Mouse (Mus musculus) gastrocnemius, postnatal 14 days (tissue): Measurements from ENCODE around the gene Ubl4a. TPM values are rescaled to one million over a fixed set of nuclear protein-coding genes. Genes with fewer than 3 reads are reported as not detected.

Experiments
- microRNA-seq, 2 experiments: library from miRNA; unstranded; fragments of <30 nt; microRNA quantifications; one replicate each; pipeline ENCODE4 v1.2.0; 2021
- total RNA-seq, 2 experiments: library from RNA; stranded (reverse); gene quantifications; 2 replicates each; pipeline ENCODE4 v1.2.3; 2021

Gene Ubl4a
- total RNA-seq, 2 experiments from 2014 or later, result 43.5 to 46.7 TPM

Small RNAs within 50 kb of the gene (microRNA-seq; reads per million reads assigned to microRNA genes)
- 0 reads per million in 2 experiments for gene Mir7092

Other genes with a start within 250 kb of the Ubl4a start
- not detected for gene Opn1mw, start 245.8 kb downstream of the Ubl4a start, total RNA-seq
- 10 to 100 TPM; 25.6 to 30.4 TPM for gene Mecp2, start 237.9 kb downstream of the Ubl4a start, total RNA-seq
- not detected for gene Tex28, start 205.4 kb downstream of the Ubl4a start, total RNA-seq
- gene Tktl1, start 196.0 kb downstream of the Ubl4a start, total RNA-seq, result not detected
- 10 to 100 TPM; 78.1 to 92.7 TPM for gene Flna, start 123.4 kb downstream of the Ubl4a start, total RNA-seq
- 10 to 100 TPM; 17.5 to 18.4 TPM for gene Emd, start 118.5 kb downstream of the Ubl4a start, total RNA-seq
- gene Rpl10, start 102.4 kb downstream of the Ubl4a start, total RNA-seq, result 100 to 1,000 TPM; 121 to 122 TPM
- 10 to 100 TPM; 31.6 to 34.1 TPM for gene Taz, start 91.3 kb downstream of the Ubl4a start, total RNA-seq
- gene Dnase1l1, start 90.9 kb downstream of the Ubl4a start, total RNA-seq, result 10 to 100 TPM; 79.6 to 82.4 TPM
- 10 to 100 TPM; 87.9 to 94.6 TPM for gene Atp6ap1, start 76.1 kb downstream of the Ubl4a start, total RNA-seq
- 10 to 100 TPM; 36.3 to 38.9 TPM for gene Gdi1, start 68.2 kb downstream of the Ubl4a start, total RNA-seq
- gene Fam50a, start 60.2 kb downstream of the Ubl4a start, total RNA-seq, result 10 to 100 TPM; 20.0 to 23.5 TPM
- 1 to 10 TPM; 1.6 TPM for gene Plxna3, start 44.2 kb downstream of the Ubl4a start, total RNA-seq
- gene Lage3, start 19.6 kb downstream of the Ubl4a start, total RNA-seq, result 10 to 100 TPM; 36.1 to 36.3 TPM
- gene Slc10a3, start 131 bp upstream of the Ubl4a start, total RNA-seq, result 1 to 10 TPM; 3.9 to 4.1 TPM
- 10 to 100 TPM; 14.1 to 17.7 TPM for gene Fam3a, start 20.1 kb upstream of the Ubl4a start, total RNA-seq
- 10 to 100 TPM; 21.9 to 23.5 TPM for gene Ikbkg, start 20.1 kb upstream of the Ubl4a start, total RNA-seq
- 1 to 10 TPM; 4.7 to 5.7 TPM for gene G6pdx, start 56.0 kb upstream of the Ubl4a start, total RNA-seq
- gene Gm6880, start 108.2 kb upstream of the Ubl4a start, total RNA-seq, result not detected
- gene Olfr1326-ps1, start 201.7 kb upstream of the Ubl4a start, total RNA-seq, result not detected
- gene Olfr1325, start 219.5 kb upstream of the Ubl4a start, total RNA-seq, result not detected